Mouse (Mus musculus): ENCODE measurements around the gene Tmem170.
"Not testable (repeated sequence)": the region's sequence is repeated elsewhere in the genome, so short reads cannot be mapped to it uniquely, and the experiment has no call there.

Tmem170 gene

DNA sequence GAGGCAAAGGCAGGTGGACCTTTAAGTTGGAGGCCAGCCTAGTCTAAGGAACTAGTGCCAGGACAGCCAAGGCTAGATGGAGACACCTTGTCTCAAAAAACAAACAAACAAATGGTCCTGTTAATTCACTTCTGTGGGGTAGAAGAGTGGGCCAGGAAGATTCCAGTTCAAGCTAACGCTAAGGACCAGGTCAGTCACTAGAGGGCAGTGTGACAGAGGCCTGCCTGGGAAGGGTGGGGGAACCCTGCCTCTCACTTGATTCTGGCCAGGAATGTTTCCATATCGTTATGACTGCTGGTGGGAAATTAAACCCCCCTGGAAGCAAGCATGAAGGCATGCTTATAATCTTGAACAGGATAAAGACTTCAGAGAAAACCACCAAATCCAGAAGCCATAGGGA is 5.0 kb upstream of the Tmem170 start:
- intact Hi-C loops (cut with DNase I), result loop anchor here (5.0 kb wide), 3 partner anchors 41 to 156 kb away; partner anchors contain the start of gene Adat1

- intact Hi-C loops (cut with DNase I), result loop anchor here (10.0 kb wide), 1 partner anchor 137 kb away; the partner anchor contains the start of genes Gm6793, Kars and Terf2ip
These were observed 1.2 kb upstream of the Tmem170 start for GRCm38 (mm10) chr8:111877711-111878110.

- intact Hi-C loops (cut with DNase I), result loop anchor here (10.0 kb wide), 1 partner anchor 139 kb away; the partner anchor contains the start of genes Gm6793, Kars and Terf2ip
These were observed 792 bp downstream of the Tmem170 start for GRCm38 (mm10) chr8:111875758-111876157.

DNA sequence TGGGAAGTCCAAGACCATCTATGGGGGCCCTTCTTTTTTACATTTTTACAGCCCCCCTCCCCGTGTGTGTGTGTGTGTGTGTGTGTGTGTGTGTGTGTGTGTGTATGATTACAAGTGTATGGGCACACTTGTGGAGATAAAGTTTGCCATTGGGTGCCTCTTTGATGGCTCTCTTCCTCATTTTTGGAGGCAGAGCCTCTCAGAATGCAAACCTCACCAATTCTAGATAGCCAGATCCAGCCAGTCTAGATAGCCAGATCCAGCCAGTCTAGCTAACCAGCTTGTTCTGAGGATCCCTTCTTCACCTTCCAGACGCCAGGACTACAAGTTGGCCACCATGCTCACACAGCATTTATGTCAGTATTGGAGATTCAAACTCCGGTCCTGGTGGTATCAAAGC is 5.3 kb downstream of the Tmem170 start:
- intact Hi-C loops (cut with DNase I), result loop anchor here (10.0 kb wide), 1 partner anchor 144 kb away; the partner anchor contains the start of genes Gm6793, Kars and Terf2ip

DNA sequence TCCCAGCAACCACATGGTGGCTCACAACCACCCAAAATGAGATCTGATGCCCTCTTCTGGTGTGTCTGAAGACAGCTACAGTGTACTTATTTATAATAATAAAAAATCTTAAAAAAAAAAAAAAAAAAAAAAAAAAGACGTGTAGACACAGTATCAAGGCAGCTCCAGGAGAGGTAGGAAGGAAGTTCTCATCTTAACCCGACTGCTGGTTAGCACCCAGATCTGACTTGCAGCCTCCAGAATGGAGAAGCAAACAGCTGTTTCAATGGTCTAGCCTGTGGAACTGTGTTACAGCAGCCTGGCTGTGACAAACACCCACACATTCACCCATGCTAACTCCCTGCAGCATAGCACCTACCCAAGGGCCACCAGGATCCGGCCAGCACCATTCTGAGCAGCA is 6.2 kb downstream of the Tmem170 start:
- intact Hi-C loops (cut with DNase I), result loop anchor here (10.0 kb wide), 1 partner anchor 144 kb away; the partner anchor contains the start of genes Gm6793, Kars and Terf2ip

DNA sequence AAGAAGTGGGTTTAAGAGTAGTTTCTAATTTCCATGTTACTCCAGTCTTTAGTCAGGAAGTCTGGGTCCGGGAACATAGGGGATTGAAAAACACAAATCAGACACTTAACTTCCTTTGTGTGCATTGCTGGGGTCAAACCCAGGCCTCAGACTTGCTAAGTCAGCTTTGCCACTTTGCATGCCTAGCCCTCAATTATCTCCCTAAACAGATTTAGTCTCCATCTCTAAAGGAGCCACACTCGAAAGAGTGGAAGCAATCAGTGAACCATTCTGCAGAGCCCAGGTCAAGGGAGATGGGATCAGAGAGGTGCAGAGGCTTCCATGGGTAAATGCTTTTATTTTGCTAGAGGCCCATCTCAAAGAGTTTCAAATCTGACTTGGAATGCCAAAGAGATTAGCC is 7.9 kb downstream of the Tmem170 start:
- intact Hi-C loops (cut with DNase I), result no loop called here

DNA sequence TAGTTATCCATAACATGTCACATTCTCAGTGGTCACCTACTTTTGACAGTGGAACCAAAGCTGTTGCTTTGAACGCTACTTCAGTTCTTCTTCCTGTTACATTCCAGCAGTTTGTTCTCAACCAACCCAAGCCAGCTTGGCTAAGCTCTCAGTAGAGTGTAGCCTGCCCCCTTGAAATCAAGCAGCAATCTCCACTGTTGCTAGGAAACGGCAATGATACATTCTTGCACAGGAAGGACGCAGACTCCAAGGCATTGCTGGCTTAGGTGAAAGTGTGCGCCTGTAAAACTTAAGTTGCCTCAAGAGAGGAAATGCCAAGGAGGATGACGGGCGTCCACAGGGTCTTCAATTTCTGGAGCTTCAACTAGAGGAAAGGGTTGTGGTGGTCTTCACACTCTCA is 10.7 kb downstream of the Tmem170 start:
- intact Hi-C loops (cut with DNase I), result no loop called here

- intact Hi-C loops (cut with DNase I), result no loop called here
These were observed 11.3 kb downstream of the Tmem170 start for GRCm38 (mm10) chr8:111865130-111865852.

- intact Hi-C loops (cut with DNase I), result no loop called here
These were observed 11.9 kb downstream of the Tmem170 start for GRCm38 (mm10) chr8:111864648-111865047.

- intact Hi-C loops (cut with DNase I), result no loop called here
These were observed 13.3 kb downstream of the Tmem170 start for GRCm38 (mm10) chr8:111863280-111863679.

- intact Hi-C loops (cut with DNase I), result no loop called here
These were observed 20.6 kb downstream of the Tmem170 start for GRCm38 (mm10) chr8:111855977-111856376.

- intact Hi-C loops (cut with DNase I), result no loop called here
These were observed 22.6 kb downstream of the Tmem170 start, which contains the start of gene Cfdp1 for GRCm38 (mm10) chr8:111853861-111854501. Gene Cfdp1 (minus strand): TSS chr8:111854291.

DNA sequence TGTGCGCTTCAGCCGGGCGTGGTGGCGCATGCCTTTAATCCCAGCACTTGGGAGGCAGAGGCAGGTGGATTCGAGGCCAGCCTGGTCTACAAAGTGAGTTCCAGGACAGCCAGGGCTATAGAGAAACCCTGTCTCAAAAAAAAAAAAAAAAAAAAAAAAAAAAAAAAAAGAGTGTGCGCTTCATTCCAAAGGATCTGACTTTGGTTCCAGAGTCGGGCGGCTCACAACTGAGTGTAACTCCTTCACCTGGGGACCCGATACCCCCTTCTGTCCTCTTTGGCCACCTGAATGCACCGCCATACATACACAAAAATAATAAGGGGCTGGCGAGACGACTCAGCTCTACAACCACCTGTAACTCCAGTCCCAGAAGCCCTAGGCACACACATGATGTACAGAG is 23.3 kb downstream of the Tmem170 start:
- intact Hi-C loops (cut with DNase I), result not testable (repeated sequence)

- intact Hi-C loops (cut with DNase I), result no loop called here
These were observed 29.8 kb downstream of the Tmem170 start for GRCm38 (mm10) chr8:111846746-111847145.

GRCm38 (mm10) chr8:111835540-111835939 is 41.0 kb downstream of the Tmem170 start:
- intact Hi-C loops (cut with DNase I), result no loop called here

DNA sequence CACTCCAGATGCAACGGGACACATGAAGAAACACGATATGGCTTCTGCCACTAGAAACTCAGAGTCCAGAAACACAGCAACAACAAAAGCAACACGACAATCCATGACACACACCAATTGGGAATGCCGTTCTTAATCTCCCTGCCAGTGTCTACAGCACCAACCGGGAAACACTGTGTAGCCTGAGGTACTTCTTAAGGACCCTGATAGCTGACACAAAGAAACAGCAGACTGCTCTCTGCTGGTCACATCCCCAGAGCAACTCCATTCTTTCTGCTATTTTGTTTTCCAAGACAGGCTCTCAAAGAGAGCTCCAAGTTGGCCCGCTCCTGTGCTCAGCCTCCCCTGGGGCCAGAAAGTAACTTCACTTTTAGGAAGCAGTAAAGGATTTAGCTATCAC is 42.5 kb downstream of the Tmem170 start:
- intact Hi-C loops (cut with DNase I), result no loop called here

GRCm38 (mm10) chr8:111832983-111833382 is 43.6 kb downstream of the Tmem170 start:
- intact Hi-C loops (cut with DNase I), result no loop called here

GRCm38 (mm10) chr8:111831996-111832395 is 44.6 kb downstream of the Tmem170 start:
- intact Hi-C loops (cut with DNase I), result no loop called here

DNA sequence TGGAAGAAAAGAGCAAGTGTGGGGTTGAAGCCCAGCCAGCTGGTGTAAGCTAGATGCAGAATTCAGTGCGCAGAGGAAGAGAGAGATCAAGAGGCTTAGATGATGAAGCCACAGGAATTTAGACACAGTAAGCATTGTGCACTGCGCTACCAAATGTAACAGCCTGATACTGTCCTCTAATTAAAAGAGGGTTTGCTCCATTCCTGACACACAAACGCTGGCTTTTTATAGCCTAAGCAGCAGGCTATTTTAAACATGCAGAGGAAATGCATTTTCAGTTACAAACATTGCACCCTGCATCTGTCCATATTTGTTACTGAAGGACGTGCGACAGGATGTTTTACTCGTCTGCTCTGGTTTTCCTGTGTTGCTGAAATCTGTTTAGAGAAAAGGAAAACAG is 48.0 kb downstream of the Tmem170 start:
- intact Hi-C loops (cut with DNase I), result loop anchor here (5.0 kb wide), 1 partner anchor 116 kb away; no protein-coding TSS in a partner anchor

- intact Hi-C loops (cut with DNase I), result loop anchor here (5.0 kb wide), 1 partner anchor 113 kb away; no protein-coding TSS in a partner anchor
These were observed 51.3 kb downstream of the Tmem170 start for GRCm38 (mm10) chr8:111825219-111825618.

DNA sequence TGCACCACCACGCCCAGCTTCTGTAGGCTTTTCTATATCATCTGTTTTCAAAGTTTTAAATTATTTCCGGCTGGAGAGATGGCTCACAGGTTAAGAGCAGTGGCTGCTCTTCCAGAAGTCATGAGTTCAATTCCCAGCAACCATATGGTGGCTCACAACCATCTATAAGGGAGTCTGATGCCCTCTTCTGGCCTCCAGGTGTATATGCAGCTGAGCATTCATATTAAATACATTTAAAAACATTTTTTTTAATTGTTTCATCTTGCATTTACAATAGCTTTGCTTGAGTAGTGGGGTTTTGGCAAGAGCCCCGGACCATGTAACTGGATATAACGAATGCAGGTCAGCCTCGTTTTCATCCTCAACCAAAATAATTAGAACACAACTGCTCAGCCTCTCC is 52.2 kb downstream of the Tmem170 start:
- intact Hi-C loops (cut with DNase I), result loop anchor here (1.0 kb wide), 1 partner anchor 146 kb away; no protein-coding TSS in a partner anchor

GRCm38 (mm10) chr8:111821199-111821598 is 55.4 kb downstream of the Tmem170 start:
- intact Hi-C loops (cut with DNase I), result no loop called here
